Mouse (Mus musculus): ENCODE data around the gene Rnf166. TPM values are rescaled to one million over a fixed set of nuclear protein-coding genes. Genes with fewer than 3 reads are reported as not detected.

Rnf166 gene
- polyA plus RNA-seq, 1 experiment from 2014 or later: 33.7 TPM

GRCm38 (mm10) chr8:122512392-122512791 is 36.5 kb upstream of the Rnf166 start:
- WGBS: 81% methylated on average over 7 of the region's 7 CpGs
- H3K27me3 ChIP-seq (ENCODE audit: control insufficient read depth, insufficient read depth, low read length): no peaks in the 10 kb centered on the region
- DNase-seq (no peak), ATAC-seq (ENCODE audit: low FRiP score, low TSS enrichment) (no peak)
- no peaks in the 10 kb centered on the region for H3K4me1 ChIP-seq (ENCODE audit: control insufficient read depth, insufficient read depth, low read length)
- no peak overlapping the region for H3K4me3 ChIP-seq (replicated peaks; ENCODE audit: low read depth, low read length)
- H3K9me3 ChIP-seq (ENCODE audit: control insufficient read depth, low read length): no peaks in the 10 kb centered on the region
- no peaks in the 10 kb centered on the region for H3K36me3 ChIP-seq (ENCODE audit: control insufficient read depth, insufficient read depth, low read length)
- no peak overlapping the region for H3K9ac ChIP-seq (replicated peaks; ENCODE audit: low read length)
- H3K27ac ChIP-seq (replicated peaks; ENCODE audit: low read depth, low read length): no peak overlapping the region
- H3K4me2 ChIP-seq (ENCODE audit: low read length): no peak overlapping the region

GRCm38 (mm10) chr8:122511552-122511951 is 35.7 kb upstream of the Rnf166 start:
- DNase-seq (no peak), ATAC-seq (ENCODE audit: low FRiP score, low TSS enrichment) (no peak)
- no peaks in the 10 kb centered on the region for H3K9me3 ChIP-seq (ENCODE audit: control insufficient read depth, low read length)
- no peaks in the 10 kb centered on the region for H3K4me1 ChIP-seq (ENCODE audit: control insufficient read depth, insufficient read depth, low read length)
- H3K27ac ChIP-seq (replicated peaks; ENCODE audit: low read depth, low read length): no peak overlapping the region
- H3K27me3 ChIP-seq (ENCODE audit: control insufficient read depth, insufficient read depth, low read length): no peaks in the 10 kb centered on the region
- no peak overlapping the region for H3K4me3 ChIP-seq (replicated peaks; ENCODE audit: low read depth, low read length)
- WGBS: 82% methylated on average over 16 of the region's 16 CpGs
- no peak overlapping the region for H3K9ac ChIP-seq (replicated peaks; ENCODE audit: low read length)
- no peaks in the 10 kb centered on the region for H3K36me3 ChIP-seq (ENCODE audit: control insufficient read depth, insufficient read depth, low read length)
- H3K4me2 ChIP-seq (ENCODE audit: low read length): no peak overlapping the region

- H3K9ac ChIP-seq (replicated peaks; ENCODE audit: low read length): no peak overlapping the region
- H3K4me1 ChIP-seq (ENCODE audit: control insufficient read depth, insufficient read depth, low read length): no peaks in the 10 kb centered on the region
- no peak overlapping the region for H3K27ac ChIP-seq (replicated peaks; ENCODE audit: low read depth, low read length)
- WGBS: 34% methylated on average over 10 of the region's 10 CpGs
- DNase-seq (peak; percentile 92), ATAC-seq (ENCODE audit: low FRiP score, low TSS enrichment) (no peak)
- H3K4me2 ChIP-seq (ENCODE audit: low read length): no peak overlapping the region
- no peaks in the 10 kb centered on the region for H3K9me3 ChIP-seq (ENCODE audit: control insufficient read depth, low read length)
- H3K36me3 ChIP-seq (ENCODE audit: control insufficient read depth, insufficient read depth, low read length): no peaks in the 10 kb centered on the region
- no peak overlapping the region for H3K4me3 ChIP-seq (replicated peaks; ENCODE audit: low read depth, low read length)
- H3K27me3 ChIP-seq (ENCODE audit: control insufficient read depth, insufficient read depth, low read length): no peaks in the 10 kb centered on the region
Measured at GRCm38 (mm10) chr8:122500856-122501255, 25.0 kb upstream of the Rnf166 start.

- Histone ChIP-seq H3K4me3 (replicated peaks; ENCODE audit: low read depth, low read length) (no peak overlapping the region), H3K4me2 (ENCODE audit: low read length) (no peak overlapping the region), H3K4me1 (ENCODE audit: control insufficient read depth, insufficient read depth, low read length) (no peaks in the 10 kb centered on the region), H3K36me3 (ENCODE audit: control insufficient read depth, insufficient read depth, low read length) (no peaks in the 10 kb centered on the region), H3K27me3 (ENCODE audit: control insufficient read depth, insufficient read depth, low read length) (no peaks in the 10 kb centered on the region), H3K9me3 (ENCODE audit: control insufficient read depth, low read length) (no peaks in the 10 kb centered on the region), H3K9ac (replicated peaks; ENCODE audit: low read length) (no peak overlapping the region), H3K27ac (replicated peaks; ENCODE audit: low read depth, low read length) (no peak overlapping the region)
- 60% methylated on average over 17 of the region's 17 CpGs for WGBS
- DNase-seq (no peak), ATAC-seq (ENCODE audit: low FRiP score, low TSS enrichment) (no peak)
Measured at GRCm38 (mm10) chr8:122497912-122498311, 22.0 kb upstream of the Rnf166 start.

GRCm38 (mm10) chr8:122497016-122497734 is 21.3 kb upstream of the Rnf166 start:
- WGBS: 82% methylated on average over 12 of the region's 12 CpGs
- Histone ChIP-seq H3K4me1 (ENCODE audit: control insufficient read depth, insufficient read depth, low read length) (no peaks in the 10 kb centered on the region), H3K36me3 (ENCODE audit: control insufficient read depth, insufficient read depth, low read length) (no peaks in the 10 kb centered on the region), H3K9me3 (ENCODE audit: control insufficient read depth, low read length) (no peaks in the 10 kb centered on the region), H3K4me2 (ENCODE audit: low read length) (no peak overlapping the region), H3K4me3 (replicated peaks; ENCODE audit: low read depth, low read length) (no peak overlapping the region), H3K9ac (replicated peaks; ENCODE audit: low read length) (no peak overlapping the region), H3K27me3 (ENCODE audit: control insufficient read depth, insufficient read depth, low read length) (no peaks in the 10 kb centered on the region), H3K27ac (replicated peaks; ENCODE audit: low read depth, low read length) (no peak overlapping the region)
- DNase-seq: no peak
- ATAC-seq (ENCODE audit: low FRiP score, low TSS enrichment): no peak

- H3K27ac ChIP-seq (replicated peaks; ENCODE audit: low read depth, low read length): no peak overlapping the region
- H3K4me3 ChIP-seq (replicated peaks; ENCODE audit: low read depth, low read length): no peak overlapping the region
- 90% methylated on average over 9 of the region's 9 CpGs for WGBS
- ATAC-seq (ENCODE audit: low FRiP score, low TSS enrichment): no peak
- no peaks in the 10 kb centered on the region for H3K4me1 ChIP-seq (ENCODE audit: control insufficient read depth, insufficient read depth, low read length)
- no peak for DNase-seq
- H3K9me3 ChIP-seq (ENCODE audit: control insufficient read depth, low read length): no peaks in the 10 kb centered on the region
- H3K9ac ChIP-seq (replicated peaks; ENCODE audit: low read length): no peak overlapping the region
- peaks cover 11% of the 10 kb centered on the region for H3K36me3 ChIP-seq (ENCODE audit: control insufficient read depth, insufficient read depth, low read length)
- no peak overlapping the region for H3K4me2 ChIP-seq (ENCODE audit: low read length)
- H3K27me3 ChIP-seq (ENCODE audit: control insufficient read depth, insufficient read depth, low read length): no peaks in the 10 kb centered on the region
Measured at GRCm38 (mm10) chr8:122488387-122488786, 12.5 kb upstream of the Rnf166 start.

- Histone ChIP-seq H3K27ac (replicated peaks; ENCODE audit: low read depth, low read length) (no peak overlapping the region), H3K36me3 (ENCODE audit: control insufficient read depth, insufficient read depth, low read length) (peaks cover 41% of the 10 kb centered on the region), H3K4me3 (replicated peaks; ENCODE audit: low read depth, low read length) (no peak overlapping the region), H3K4me2 (ENCODE audit: low read length) (no peak overlapping the region), H3K9ac (replicated peaks; ENCODE audit: low read length) (no peak overlapping the region), H3K27me3 (ENCODE audit: control insufficient read depth, insufficient read depth, low read length) (no peaks in the 10 kb centered on the region), H3K4me1 (ENCODE audit: control insufficient read depth, insufficient read depth, low read length) (no peaks in the 10 kb centered on the region), H3K9me3 (ENCODE audit: control insufficient read depth, low read length) (no peaks in the 10 kb centered on the region)
- DNase-seq (no peak), ATAC-seq (ENCODE audit: low FRiP score, low TSS enrichment) (no peak)
- 93% methylated on average over 12 of the region's 12 CpGs for WGBS
Measured at GRCm38 (mm10) chr8:122484831-122485230, 9.0 kb upstream of the Rnf166 start.

- Histone ChIP-seq H3K4me2 (ENCODE audit: low read length) (no peak overlapping the region), H3K4me3 (replicated peaks; ENCODE audit: low read depth, low read length) (no peak overlapping the region), H3K27ac (replicated peaks; ENCODE audit: low read depth, low read length) (no peak overlapping the region), H3K9me3 (ENCODE audit: control insufficient read depth, low read length) (no peaks in the 10 kb centered on the region), H3K36me3 (ENCODE audit: control insufficient read depth, insufficient read depth, low read length) (peaks cover 51% of the 10 kb centered on the region), H3K27me3 (ENCODE audit: control insufficient read depth, insufficient read depth, low read length) (no peaks in the 10 kb centered on the region), H3K4me1 (ENCODE audit: control insufficient read depth, insufficient read depth, low read length) (no peaks in the 10 kb centered on the region), H3K9ac (replicated peaks; ENCODE audit: low read length) (no peak overlapping the region)
- ATAC-seq (ENCODE audit: low FRiP score, low TSS enrichment) (no peak), DNase-seq (no peak)
- 95% methylated on average over 7 of the region's 7 CpGs for WGBS
Measured at GRCm38 (mm10) chr8:122483877-122484276, 8.0 kb upstream of the Rnf166 start.

- H3K36me3 ChIP-seq (ENCODE audit: control insufficient read depth, insufficient read depth, low read length): peaks cover 65% of the 10 kb centered on the region
- no peaks in the 10 kb centered on the region for H3K27me3 ChIP-seq (ENCODE audit: control insufficient read depth, insufficient read depth, low read length)
- H3K9me3 ChIP-seq (ENCODE audit: control insufficient read depth, low read length): no peaks in the 10 kb centered on the region
- no peak overlapping the region for H3K9ac ChIP-seq (replicated peaks; ENCODE audit: low read length)
- no peaks in the 10 kb centered on the region for H3K4me1 ChIP-seq (ENCODE audit: control insufficient read depth, insufficient read depth, low read length)
- no peak overlapping the region for H3K4me2 ChIP-seq (ENCODE audit: low read length)
- no peak overlapping the region for H3K27ac ChIP-seq (replicated peaks; ENCODE audit: low read depth, low read length)
- no peak overlapping the region for H3K4me3 ChIP-seq (replicated peaks; ENCODE audit: low read depth, low read length)
- WGBS: 97% methylated on average over 8 of the region's 8 CpGs
- no peak for DNase-seq
- 0 out of 2 replicates have a peak, but pooled peaks have one; percentile 17 for ATAC-seq (ENCODE audit: low FRiP score, low TSS enrichment)
Measured at GRCm38 (mm10) chr8:122482448-122482847, 6.6 kb upstream of the Rnf166 start.

Data from midbrain, embryonic 14.5 days (tissue).